Mouse (Mus musculus): ENCODE measurements around the gene Rnf5. TPM values are rescaled to one million over a fixed set of nuclear protein-coding genes. Genes with fewer than 3 reads are reported as not detected.

Rnf5 gene
- polyA plus RNA-seq, 1 experiment from 2014 or later: 197 TPM

DNA sequence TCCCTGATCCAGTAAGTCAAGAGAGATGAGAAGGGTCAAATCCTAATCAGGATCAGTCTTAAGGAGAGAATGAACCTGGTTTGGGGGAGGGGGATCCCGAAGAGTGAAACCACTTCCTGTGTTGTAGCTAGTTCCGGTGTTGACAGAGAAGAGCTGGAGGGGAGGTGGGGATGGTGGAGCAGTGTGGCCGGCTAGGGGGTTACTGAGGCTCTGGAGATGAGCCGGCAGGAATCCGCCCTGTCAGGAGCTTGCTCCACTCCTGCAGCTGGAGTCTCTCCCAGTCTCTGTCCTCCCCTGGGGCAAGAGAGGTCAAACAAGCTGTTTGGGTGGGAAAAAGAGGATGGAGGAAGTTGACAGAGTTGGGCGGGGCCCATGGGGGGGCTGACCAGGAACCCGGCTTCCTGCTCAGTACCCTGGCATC lies 13.8 kb downstream of the Rnf5 start, which contains the start of gene Gpsm3:
Gene Gpsm3 (plus strand): TSS at position 126 of the 421 bp plus-strand sequence.
- H3K4me2 ChIP-seq (ENCODE audit: low read depth, low read length): peak within 1 kb of the TSS; percentile 92
- H3K27me3 ChIP-seq (replicated peaks; ENCODE audit: control insufficient read depth, insufficient read depth, low read length): no peaks in the 10 kb centered on the region
- H3K27ac ChIP-seq (ENCODE audit: low read length): peak within 1 kb of the TSS; percentile 93
- peak within 1 kb of the TSS; percentile 90 for H3K4me3 ChIP-seq (ENCODE audit: low read length)
- ATAC-seq: no peak
- 19% methylated on average over 7 of the region's 7 CpGs for WGBS
- H3K9me3 ChIP-seq (ENCODE audit: control insufficient read depth, low read length): no peaks in the 10 kb centered on the region
- 0 out of 2 replicates have a peak, but pooled peaks cover 1% of the 10 kb centered on the region for H3K36me3 ChIP-seq (ENCODE audit: control insufficient read depth, insufficient read depth, low read length)
- H3K9ac ChIP-seq (ENCODE audit: low read depth, low read length): peak within 1 kb of the TSS; percentile 99
- peaks cover 57% of the 10 kb centered on the region for H3K4me1 ChIP-seq (ENCODE audit: control insufficient read depth, insufficient read depth, low read length)

DNA sequence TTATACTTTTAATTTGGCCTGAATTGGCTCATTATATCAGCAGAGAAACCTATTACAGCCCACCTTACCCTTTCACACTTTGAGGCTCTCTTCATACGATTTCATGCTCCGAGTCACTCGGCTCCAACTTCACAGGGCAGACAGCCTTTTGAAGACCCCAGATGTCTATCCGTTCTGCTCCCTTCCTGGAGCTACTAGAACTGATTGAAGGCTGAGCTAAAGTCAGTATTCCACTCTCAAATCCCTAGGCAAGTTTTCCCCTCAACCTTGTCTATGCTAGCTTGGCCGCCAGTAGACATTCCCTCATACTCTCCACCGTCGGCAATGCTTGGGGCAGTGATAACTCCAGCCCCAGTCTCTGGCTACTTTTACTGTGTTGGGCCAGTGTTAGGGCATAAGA lies 14.3 kb downstream of the Rnf5 start:
- Histone ChIP-seq H3K9ac (ENCODE audit: low read depth, low read length) (peak overlapping the region; percentile 99; the same call in 1 of the 2 replicates), H3K27ac (ENCODE audit: low read length) (peak overlapping the region; percentile 93), H3K4me2 (ENCODE audit: low read depth, low read length) (peak overlapping the region; percentile 92), H3K4me1 (ENCODE audit: control insufficient read depth, insufficient read depth, low read length) (peaks cover 52% of the 10 kb centered on the region), H3K4me3 (ENCODE audit: low read length) (peak overlapping the region; percentile 24; the same call in 1 of the 2 replicates), H3K9me3 (ENCODE audit: control insufficient read depth, low read length) (no peaks in the 10 kb centered on the region), H3K27me3 (replicated peaks; ENCODE audit: control insufficient read depth, insufficient read depth, low read length) (no peaks in the 10 kb centered on the region), H3K36me3 (ENCODE audit: control insufficient read depth, insufficient read depth, low read length) (no peaks in the 10 kb centered on the region)
- no peak for ATAC-seq
- 52% methylated on average over 7 of the region's 7 CpGs for WGBS

DNA sequence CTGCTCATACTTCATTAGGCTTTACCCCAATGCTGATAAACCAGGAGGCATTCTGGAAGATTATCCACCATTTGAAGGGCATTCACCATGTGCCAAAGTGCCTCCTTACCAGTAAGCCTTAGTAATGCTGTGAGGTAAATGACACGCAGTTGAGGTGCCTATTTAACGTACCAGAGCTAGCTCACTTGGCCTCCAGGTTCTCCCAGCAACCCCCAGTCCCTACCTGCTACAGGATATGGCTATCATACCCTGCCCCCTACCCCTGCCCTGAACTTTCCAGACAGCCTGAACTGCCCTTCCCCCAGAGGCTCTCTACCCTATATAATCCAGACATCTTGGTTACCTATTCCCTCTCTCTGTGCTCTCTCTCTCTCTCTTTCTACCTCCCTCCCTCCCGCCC lies 14.7 kb downstream of the Rnf5 start:
- no peak overlapping the region for H3K27ac ChIP-seq (ENCODE audit: low read length)

DNA sequence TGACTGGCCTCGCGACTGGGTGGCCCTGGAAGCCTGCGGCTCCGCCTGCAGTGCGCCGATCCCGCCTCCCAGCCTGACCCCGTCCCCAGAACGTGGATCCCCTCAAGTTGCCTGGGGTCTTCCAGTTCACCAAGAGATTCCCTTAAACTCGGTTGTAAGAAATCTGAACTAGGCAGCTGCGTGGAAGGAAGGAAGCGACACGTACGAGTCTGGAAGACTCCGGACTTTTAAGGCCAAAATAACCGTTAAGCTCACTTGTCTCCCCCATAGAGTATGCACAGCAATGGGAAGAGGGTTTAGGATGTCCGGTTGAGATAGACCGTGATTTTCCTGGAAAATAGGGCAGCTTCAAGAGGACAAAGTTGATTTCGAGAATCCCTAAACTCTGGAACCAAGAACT lies 15.7 kb downstream of the Rnf5 start:
- Histone ChIP-seq H3K4me1 (ENCODE audit: control insufficient read depth, insufficient read depth, low read length) (peaks cover 49% of the 10 kb centered on the region), H3K9ac (ENCODE audit: low read depth, low read length) (peak overlapping the region; percentile 96), H3K4me3 (ENCODE audit: low read length) (peak overlapping the region; percentile 82), H3K27me3 (replicated peaks; ENCODE audit: control insufficient read depth, insufficient read depth, low read length) (no peaks in the 10 kb centered on the region), H3K36me3 (ENCODE audit: control insufficient read depth, insufficient read depth, low read length) (no peaks in the 10 kb centered on the region), H3K9me3 (ENCODE audit: control insufficient read depth, low read length) (no peaks in the 10 kb centered on the region), H3K27ac (ENCODE audit: low read length) (peak overlapping the region; percentile 95), H3K4me2 (ENCODE audit: low read depth, low read length) (peak overlapping the region; percentile 70)
- WGBS: 3% methylated on average over 19 of the region's 19 CpGs
- ATAC-seq: no peak

More for the DNA sequence above, 14.7 kb downstream of the Rnf5 start:
- peaks cover 48% of the 10 kb centered on the region for H3K4me1 ChIP-seq (ENCODE audit: control insufficient read depth, insufficient read depth, low read length)
- H3K27me3 ChIP-seq (replicated peaks; ENCODE audit: control insufficient read depth, insufficient read depth, low read length): no peaks in the 10 kb centered on the region
- no peak overlapping the region; the same call in 1 of the 2 replicates for H3K4me2 ChIP-seq (ENCODE audit: low read depth, low read length)
- 64% methylated on average over 3 of the region's 3 CpGs for WGBS
- H3K9ac ChIP-seq (ENCODE audit: low read depth, low read length): no peak overlapping the region
- H3K4me3 ChIP-seq (ENCODE audit: low read length): no peak overlapping the region
- H3K36me3 ChIP-seq (ENCODE audit: control insufficient read depth, insufficient read depth, low read length): no peaks in the 10 kb centered on the region
- no peak for ATAC-seq
- H3K9me3 ChIP-seq (ENCODE audit: control insufficient read depth, low read length): no peaks in the 10 kb centered on the region

DNA sequence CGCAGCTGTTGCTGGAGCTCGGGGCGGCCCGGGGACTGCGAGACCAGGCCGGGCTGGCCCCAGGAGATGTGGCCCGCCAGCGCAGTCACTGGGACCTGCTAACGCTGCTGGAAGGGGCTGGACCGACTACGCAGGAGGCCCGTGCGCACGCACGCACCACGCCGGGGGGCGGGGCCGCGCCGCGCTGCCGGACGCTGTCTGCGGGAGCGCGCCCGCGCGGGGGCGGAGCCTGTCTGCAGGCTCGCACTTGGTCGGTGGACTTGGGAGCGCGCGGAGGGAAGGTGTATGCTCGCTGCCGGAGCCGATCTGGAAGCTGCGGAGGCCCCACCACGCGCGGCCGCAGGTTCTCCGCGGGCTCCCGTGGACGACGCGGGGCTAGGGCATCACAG lies 16.1 kb downstream of the Rnf5 start:
- peak; percentile 90 for ATAC-seq
- H3K9me3 ChIP-seq (ENCODE audit: control insufficient read depth, low read length): no peaks in the 10 kb centered on the region
- H3K4me1 ChIP-seq (ENCODE audit: control insufficient read depth, insufficient read depth, low read length): peaks cover 49% of the 10 kb centered on the region
- H3K4me3 ChIP-seq (ENCODE audit: low read length): peak overlapping the region; percentile 82
- WGBS: under 1% methylated on average over 49 of the region's 50 CpGs
- peak overlapping the region; percentile 98 for H3K4me2 ChIP-seq (ENCODE audit: low read depth, low read length)
- no peaks in the 10 kb centered on the region for H3K36me3 ChIP-seq (ENCODE audit: control insufficient read depth, insufficient read depth, low read length)
- H3K27me3 ChIP-seq (replicated peaks; ENCODE audit: control insufficient read depth, insufficient read depth, low read length): no peaks in the 10 kb centered on the region
- peak overlapping the region; percentile 95 for H3K27ac ChIP-seq (ENCODE audit: low read length)
- peak overlapping the region; percentile 96 for H3K9ac ChIP-seq (ENCODE audit: low read depth, low read length)

DNA sequence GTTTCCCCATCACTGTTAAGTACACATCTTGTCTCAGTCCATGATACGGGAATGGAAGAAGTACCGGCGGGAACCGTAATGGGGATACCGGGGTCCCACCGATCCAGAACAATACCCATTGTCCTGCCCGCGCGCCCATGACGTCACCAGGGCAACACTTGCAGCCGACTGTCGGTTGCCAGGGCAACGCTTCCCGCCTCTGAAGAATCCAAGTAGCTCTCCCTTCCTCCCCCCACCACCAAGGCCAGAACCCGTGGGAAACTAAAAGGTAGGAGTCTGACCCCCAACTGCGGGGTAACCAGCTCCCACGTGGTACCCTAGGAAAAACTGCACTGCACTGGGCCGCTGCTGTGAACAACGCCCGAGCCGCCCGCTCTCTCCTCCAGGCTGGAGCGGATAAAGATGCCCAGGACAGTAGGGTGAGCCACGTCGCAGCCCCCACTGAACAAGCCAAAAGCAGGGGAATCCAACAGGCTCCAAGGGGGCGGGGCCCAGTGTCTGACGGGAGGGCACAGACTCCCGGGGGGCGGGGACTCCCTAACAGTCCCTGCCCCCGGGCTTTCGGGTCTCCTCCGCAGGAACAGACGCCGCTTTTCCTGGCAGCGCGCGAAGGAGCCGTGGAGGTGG lies 16.6 kb downstream of the Rnf5 start:
- Histone ChIP-seq H3K27ac (ENCODE audit: low read length) (peak overlapping the region; percentile 95), H3K36me3 (ENCODE audit: control insufficient read depth, insufficient read depth, low read length) (no peaks in the 10 kb centered on the region), H3K27me3 (replicated peaks; ENCODE audit: control insufficient read depth, insufficient read depth, low read length) (no peaks in the 10 kb centered on the region), H3K4me3 (ENCODE audit: low read length) (peak overlapping the region; percentile 82), H3K9me3 (ENCODE audit: control insufficient read depth, low read length) (no peaks in the 10 kb centered on the region), H3K4me1 (ENCODE audit: control insufficient read depth, insufficient read depth, low read length) (peaks cover 49% of the 10 kb centered on the region), H3K9ac (ENCODE audit: low read depth, low read length) (peak overlapping the region; percentile 96), H3K4me2 (ENCODE audit: low read depth, low read length) (peak overlapping the region; percentile 98)
- 1% methylated on average over 38 of the region's 38 CpGs for WGBS
- ATAC-seq: peak; percentile 85

DNA sequence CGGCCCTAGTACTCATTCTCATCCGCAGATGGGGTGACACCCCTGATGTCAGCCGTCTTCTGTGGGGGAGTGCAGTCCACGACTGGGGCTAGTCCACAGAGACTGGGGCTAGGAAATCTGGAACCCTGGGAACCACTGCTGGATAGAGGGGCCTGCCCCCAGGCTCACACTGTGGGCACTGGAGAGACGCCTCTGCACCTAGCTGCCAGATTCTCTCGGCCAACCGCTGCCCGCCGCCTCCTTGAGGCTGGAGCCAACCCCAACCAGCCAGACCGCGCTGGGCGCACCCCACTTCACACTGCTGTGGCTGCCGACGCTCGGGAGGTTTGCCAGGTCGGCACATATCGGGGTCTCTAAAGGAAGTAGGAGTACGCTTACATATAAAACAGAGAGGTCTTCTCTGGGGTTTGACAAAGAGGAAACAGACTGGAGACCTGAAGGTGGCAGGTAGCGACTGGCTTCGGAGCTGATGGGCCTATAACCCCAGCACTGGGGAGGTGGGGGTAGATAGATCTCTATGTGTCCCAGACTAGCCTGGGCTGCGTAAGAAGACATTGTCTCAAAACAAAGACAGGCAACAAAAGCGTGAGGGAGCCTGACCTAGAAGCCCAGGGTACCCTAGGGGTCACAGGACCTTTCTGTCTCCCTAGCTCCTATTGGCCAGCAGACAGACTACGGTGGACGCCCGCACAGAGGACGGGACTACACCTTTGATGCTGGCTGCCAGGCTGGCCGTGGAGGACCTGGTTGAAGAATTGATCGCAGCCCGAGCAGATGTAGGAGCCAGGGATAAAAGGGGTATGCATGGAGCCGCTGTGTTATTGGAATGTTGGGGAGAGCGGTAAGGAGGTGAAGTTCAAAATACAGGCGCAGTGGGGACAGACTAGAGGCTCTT lies 17.4 kb downstream of the Rnf5 start:
- Histone ChIP-seq H3K4me3 (ENCODE audit: low read length) (peak overlapping the region; percentile 82), H3K27ac (ENCODE audit: low read length) (peak overlapping the region; percentile 95), H3K4me1 (ENCODE audit: control insufficient read depth, insufficient read depth, low read length) (peaks cover 42% of the 10 kb centered on the region), H3K4me2 (ENCODE audit: low read depth, low read length) (peak overlapping the region; percentile 98), H3K9ac (ENCODE audit: low read depth, low read length) (peak overlapping the region; percentile 96; the same call in 1 of the 2 replicates), H3K36me3 (ENCODE audit: control insufficient read depth, insufficient read depth, low read length) (no peaks in the 10 kb centered on the region), H3K27me3 (replicated peaks; ENCODE audit: control insufficient read depth, insufficient read depth, low read length) (no peaks in the 10 kb centered on the region), H3K9me3 (ENCODE audit: control insufficient read depth, low read length) (no peaks in the 10 kb centered on the region)
- ATAC-seq: no peak
- WGBS: 36% methylated on average over 32 of the region's 32 CpGs

DNA sequence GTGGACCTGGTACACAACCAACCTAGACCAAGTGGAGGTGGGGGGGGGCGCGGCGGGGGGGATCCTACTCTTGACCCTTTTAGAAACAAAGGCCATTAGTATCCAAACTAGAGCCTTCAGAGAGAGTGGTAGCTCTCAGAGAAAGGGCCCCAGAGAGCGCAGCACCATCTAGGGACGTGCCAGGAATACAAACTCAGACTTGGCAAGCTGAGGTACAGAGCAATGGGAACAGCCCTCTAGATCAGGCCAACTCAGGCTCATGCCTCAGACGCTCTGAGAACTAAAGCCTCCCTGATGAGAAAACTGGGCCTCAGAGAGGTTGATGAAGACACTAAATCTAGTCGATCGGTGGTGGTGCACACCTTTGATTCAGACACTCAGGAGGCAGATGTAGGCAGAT lies 18.4 kb downstream of the Rnf5 start:
- Histone ChIP-seq H3K9me3 (ENCODE audit: control insufficient read depth, low read length) (no peaks in the 10 kb centered on the region), H3K4me3 (ENCODE audit: low read length) (no peak overlapping the region), H3K27ac (ENCODE audit: low read length) (no peak overlapping the region), H3K4me1 (ENCODE audit: control insufficient read depth, insufficient read depth, low read length) (peaks cover 32% of the 10 kb centered on the region), H3K36me3 (ENCODE audit: control insufficient read depth, insufficient read depth, low read length) (no peaks in the 10 kb centered on the region), H3K9ac (ENCODE audit: low read depth, low read length) (no peak overlapping the region), H3K27me3 (replicated peaks; ENCODE audit: control insufficient read depth, insufficient read depth, low read length) (no peaks in the 10 kb centered on the region), H3K4me2 (ENCODE audit: low read depth, low read length) (no peak overlapping the region)
- ATAC-seq: no peak
- 86% methylated on average over 8 of the region's 8 CpGs for WGBS

DNA sequence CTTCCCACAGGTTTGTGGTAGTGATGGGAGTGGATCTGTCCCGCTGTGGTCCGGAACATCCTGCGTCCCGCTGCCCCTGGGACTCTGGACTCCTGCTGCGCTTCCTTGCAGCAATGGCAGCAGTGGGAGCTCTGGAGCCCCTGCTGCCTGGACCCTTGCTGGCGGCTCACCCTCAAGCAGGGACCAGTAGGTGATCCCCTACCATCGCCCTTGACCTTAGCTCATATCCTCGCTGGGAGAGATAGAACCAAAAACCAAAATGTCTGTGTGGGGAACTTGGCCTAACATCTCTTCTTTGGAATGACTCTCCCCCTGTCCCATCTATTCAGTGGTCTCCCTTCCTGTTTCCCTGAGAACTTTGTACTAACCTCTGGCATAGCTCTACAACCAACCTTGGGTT lies 19.7 kb downstream of the Rnf5 start:
- Histone ChIP-seq H3K27ac (ENCODE audit: low read length) (no peak overlapping the region), H3K4me2 (ENCODE audit: low read depth, low read length) (no peak overlapping the region), H3K9me3 (ENCODE audit: control insufficient read depth, low read length) (no peaks in the 10 kb centered on the region), H3K4me1 (ENCODE audit: control insufficient read depth, insufficient read depth, low read length) (peaks cover 19% of the 10 kb centered on the region), H3K9ac (ENCODE audit: low read depth, low read length) (no peak overlapping the region), H3K36me3 (ENCODE audit: control insufficient read depth, insufficient read depth, low read length) (no peaks in the 10 kb centered on the region), H3K27me3 (replicated peaks; ENCODE audit: control insufficient read depth, insufficient read depth, low read length) (no peaks in the 10 kb centered on the region), H3K4me3 (ENCODE audit: low read length) (no peak overlapping the region)
- no peak for ATAC-seq
- 93% methylated on average over 8 of the region's 8 CpGs for WGBS
